Mouse (Mus musculus) lung, postnatal 14 days (tissue): ENCODE measurements around the gene Ift172.

ENCODE experiments used
- DNase-seq: peaks from one replicate; pipeline ENCODE4 v3.0.0; 2021

Ift172 gene

GRCm38 (mm10) chr5:31203866-31204265 is 87.0 kb downstream of the Ift172 start:
- DNase-seq: no peak
